ENCODE assay signal across 31 mouse cellular contexts in genomic region chr10:12045937-12046336, GRCm38 (mm10).
A peak's percentile ranks its signal among the peaks of the same experiment; 100 is the strongest.
DNase-seq lines count a peak whose midpoint lies in the region; ATAC-seq and TF ChIP-seq lines count a peak whose summit lies in the region.
"Had no signal": no experiment of that assay in that cellular context is flagged by ENCODE, and none has a peak within 500 bp of the region (broad histone marks: within the 10 kb centered on the region; RNA-seq: fewer than 3 reads in every experiment).

No protein-coding gene starts in this region.

- no peak overlapping the region for H3K4me2 ChIP-seq in intestine, embryonic 16.5 days (ENCODE audit: low read depth, low read length)
- H3K4me2 ChIP-seq in intestine, postnatal 0 days (replicated peaks; ENCODE audit: low read depth): no peak overlapping the region
- H3K4me2 ChIP-seq in limb, embryonic 14.5 days (replicated peaks; ENCODE audit: low read depth, low read length, severe bottlenecking): no peak overlapping the region
- H3K4me2 ChIP-seq in midbrain, postnatal 0 days (ENCODE audit: low read depth, low read length, poor library complexity, severe bottlenecking): no peak overlapping the region
- H3K4me2 ChIP-seq: embryonic facial prominence, embryonic 12.5 days; embryonic facial prominence, embryonic 15.5 days; forebrain, embryonic 12.5 days had no signal

- H3K36me3 ChIP-seq in intestine, embryonic 16.5 days (ENCODE audit: control insufficient read depth, insufficient read depth, low read length): no peaks in the 10 kb centered on the region
- H3K36me3 ChIP-seq in intestine, postnatal 0 days (ENCODE audit: control insufficient read depth, insufficient read depth): no peaks in the 10 kb centered on the region
- no peaks in the 10 kb centered on the region for H3K36me3 ChIP-seq in limb, embryonic 14.5 days (ENCODE audit: control insufficient read depth, insufficient read depth, low read length)
- H3K36me3 ChIP-seq in midbrain, postnatal 0 days (ENCODE audit: insufficient read depth, low read length): no peaks in the 10 kb centered on the region
- H3K36me3 ChIP-seq: embryonic facial prominence, embryonic 12.5 days; embryonic facial prominence, embryonic 15.5 days; forebrain, embryonic 10.5 days; forebrain, embryonic 12.5 days; G1E had no signal

- TF ChIP-seq POLR2A in limb, embryonic 14.5 days (IDR thresholded peaks at IDR 0.05; ENCODE audit: borderline replicate concordance, extremely low read depth, insufficient read depth, insufficient read length): no peak

- H3K4me3 ChIP-seq in intestine, embryonic 16.5 days (ENCODE audit: low read length): no peak overlapping the region
- no peak overlapping the region for H3K4me3 ChIP-seq in intestine, postnatal 0 days (ENCODE audit: low read depth, low read length)
- no peak overlapping the region for H3K4me3 ChIP-seq in limb, embryonic 14.5 days (replicated peaks; ENCODE audit: low read length)
- H3K4me3 ChIP-seq in midbrain, postnatal 0 days (ENCODE audit: low read depth, low read length): no peak overlapping the region
- H3K4me3 ChIP-seq: embryonic facial prominence, embryonic 12.5 days; embryonic facial prominence, embryonic 15.5 days; erythroblast, embryonic 14.5 days; forebrain, embryonic 10.5 days; forebrain, embryonic 12.5 days had no signal

- H3K27me3 ChIP-seq in intestine, embryonic 16.5 days (replicated peaks; ENCODE audit: control insufficient read depth, insufficient read depth, low read length): no peaks in the 10 kb centered on the region
- no peaks in the 10 kb centered on the region for H3K27me3 ChIP-seq in intestine, postnatal 0 days (replicated peaks; ENCODE audit: control insufficient read depth, insufficient read depth, low read length)
- H3K27me3 ChIP-seq in limb, embryonic 14.5 days (ENCODE audit: control insufficient read depth, insufficient read depth, low read length): no peaks in the 10 kb centered on the region
- no peaks in the 10 kb centered on the region for H3K27me3 ChIP-seq in midbrain, postnatal 0 days (ENCODE audit: insufficient read depth, low read length)
- H3K27me3 ChIP-seq: CH12.LX; embryonic facial prominence, embryonic 12.5 days; embryonic facial prominence, embryonic 15.5 days; forebrain, embryonic 12.5 days had no signal

- no peak for TF ChIP-seq CTCF in intestine, postnatal 0 days (IDR thresholded peaks at IDR 0.05; ENCODE audit: low read depth)
- TF ChIP-seq CTCF in midbrain, postnatal 0 days (IDR thresholded peaks at IDR 0.05): no peak

- WGBS in intestine, embryonic 16.5 days: 53% methylated on average over 2 of the region's 2 CpGs
- WGBS in intestine, postnatal 0 days: 44% methylated on average over 2 of the region's 2 CpGs
- 43% methylated on average over 2 of the region's 2 CpGs for WGBS in limb, embryonic 14.5 days
- 49% methylated on average over 2 of the region's 2 CpGs for WGBS in midbrain, postnatal 0 days

- H3K9ac ChIP-seq in intestine, embryonic 16.5 days (ENCODE audit: low read depth, low read length): no peak overlapping the region
- no peak overlapping the region for H3K9ac ChIP-seq in intestine, postnatal 0 days (ENCODE audit: low read depth, low read length)
- H3K9ac ChIP-seq in limb, embryonic 14.5 days (ENCODE audit: low read depth, low read length, severe bottlenecking): no peak overlapping the region
- H3K9ac ChIP-seq in midbrain, postnatal 0 days (replicated peaks; ENCODE audit: low read length, poor library complexity, severe bottlenecking): no peak overlapping the region
- H3K9ac ChIP-seq: embryonic facial prominence, embryonic 12.5 days; embryonic facial prominence, embryonic 15.5 days; forebrain, embryonic 12.5 days had no signal

- no peak overlapping the region for H3K27ac ChIP-seq in intestine, embryonic 16.5 days (ENCODE audit: low read length)
- no peak overlapping the region for H3K27ac ChIP-seq in intestine, postnatal 0 days (ENCODE audit: low read depth, low read length)
- H3K27ac ChIP-seq in limb, embryonic 14.5 days (replicated peaks; ENCODE audit: low read depth, low read length): no peak overlapping the region
- H3K27ac ChIP-seq in midbrain, postnatal 0 days (ENCODE audit: low read depth, low read length): no peak overlapping the region
- H3K27ac ChIP-seq: embryonic facial prominence, embryonic 12.5 days; embryonic facial prominence, embryonic 15.5 days; forebrain, embryonic 10.5 days; forebrain, embryonic 12.5 days had no signal

- H3K9me3 ChIP-seq in intestine, embryonic 16.5 days (ENCODE audit: control insufficient read depth, low read length): no peaks in the 10 kb centered on the region
- H3K9me3 ChIP-seq in intestine, postnatal 0 days (ENCODE audit: control insufficient read depth): no peaks in the 10 kb centered on the region
- H3K9me3 ChIP-seq in limb, embryonic 14.5 days (ENCODE audit: control insufficient read depth, low read length): no peaks in the 10 kb centered on the region
- no peaks in the 10 kb centered on the region for H3K9me3 ChIP-seq in midbrain, postnatal 0 days (ENCODE audit: low read length)
- H3K9me3 ChIP-seq: embryonic facial prominence, embryonic 12.5 days; embryonic facial prominence, embryonic 15.5 days; forebrain, embryonic 10.5 days; forebrain, embryonic 12.5 days; G1E had no signal

- intact Hi-C loops in heart, postnatal 14 days (cut with DNase I): no loop called here

- ATAC-seq in intestine, embryonic 16.5 days: peak; percentile 48; the same call in 1 of the 2 replicates
- no peak for ATAC-seq in intestine, postnatal 0 days
- ATAC-seq in limb, embryonic 14.5 days (ENCODE audit: low FRiP score, low read depth): peak; percentile 78
- no peak for ATAC-seq in midbrain, postnatal 0 days (ENCODE audit: low FRiP score)
- ATAC-seq: activated CD4-positive, CD25-positive, alpha-beta regulatory T cell, adult 4 months; CD4-positive, CD25-positive, alpha-beta regulatory T cell, adult 4 months; forebrain, embryonic 14.5 days; forebrain, embryonic 16.5 days; Patski had no signal

- DNase-seq in 3T3-L1 (ENCODE audit: low read depth, low spot score) (peak; percentile 54), MN1 (ENCODE audit: low spot score) (peak; percentile 21)
- DNase-seq in limb, embryonic 14.5 days (ENCODE audit: low spot score): peak; percentile 68
- no peak for DNase-seq in urinary bladder, postnatal 14 days (ENCODE audit: low spot score)
- DNase-seq in midbrain, postnatal 0 days (ENCODE audit: low spot score): no peak
- no peak for DNase-seq in heart, postnatal 14 days
- DNase-seq: adrenal gland, adult 8-10 months; adrenal gland, postnatal 14 days; adrenal gland, postnatal 36 days; B cell, adult 2 months; cerebellum, adult 11 months; cerebellum, adult 18-20 months; cerebellum, adult 8-10 months; cerebellum, adult 9-11 months; cerebellum, postnatal 14 days; cerebellum, postnatal 36 days; embryo, embryonic 11 days had no signal

- no peaks in the 10 kb centered on the region for H3K4me1 ChIP-seq in intestine, embryonic 16.5 days (ENCODE audit: control insufficient read depth, insufficient read depth, low read length)
- no peaks in the 10 kb centered on the region for H3K4me1 ChIP-seq in intestine, postnatal 0 days (replicated peaks; ENCODE audit: control insufficient read depth, insufficient read depth, low read length)
- H3K4me1 ChIP-seq in limb, embryonic 14.5 days (ENCODE audit: control insufficient read depth, insufficient read depth, low read length): no peaks in the 10 kb centered on the region; the same call in 1 of the 2 replicates
- H3K4me1 ChIP-seq in midbrain, postnatal 0 days (ENCODE audit: insufficient read depth, low read length): no peaks in the 10 kb centered on the region
- H3K4me1 ChIP-seq: embryonic facial prominence, embryonic 12.5 days; embryonic facial prominence, embryonic 15.5 days; forebrain, embryonic 10.5 days; forebrain, embryonic 12.5 days had no signal

Comparison
In these comparisons a context has a peak if more than half of its experiments do, and no peak if none do; other contexts are left out.
1. ATAC-seq: peak in intestine, embryonic 16.5 days (single experiment) and limb, embryonic 14.5 days (single experiment); none in intestine, postnatal 0 days (single experiment) and midbrain, postnatal 0 days (single experiment).
2. DNase-seq: peak in 3T3-L1 (single experiment), MN1 (single experiment) and limb, embryonic 14.5 days (single experiment); none in urinary bladder, postnatal 14 days (single experiment), midbrain, postnatal 0 days (single experiment) and heart, postnatal 14 days (0 of 2).